Mouse (Mus musculus) intestine, postnatal 0 days (tissue): ENCODE results near the gene Ssbp3. TPM values are rescaled to one million over a fixed set of nuclear protein-coding genes. Genes with fewer than 3 reads are reported as not detected.

Experiments used
- ATAC-seq: fragments of 200-750 bp; cut with Nextera tagmentation; 2 replicates; pipeline ENCODE4 v1.8.0; 2017; ENCODE audit warnings: mild to moderate bottlenecking, moderate TSS enrichment, moderate library complexity
- H3K27ac ChIP-seq: fragments of 300-500 bp; sonication (generic); 2 replicates; pipeline ENCODE4 v1.5.1; 2014; ENCODE audit warnings: mild to moderate bottlenecking, low read depth, low read length, moderate library complexity
- H3K27me3 ChIP-seq: fragments of 300-500 bp; sonication (generic); replicated peaks from 2 replicates; pipeline ENCODE4 v1.6.1; 2014; ENCODE audit warnings: low read length, mixed read lengths; ENCODE audit not compliant: control insufficient read depth, insufficient read depth
- H3K36me3 ChIP-seq: fragments of 300-500 bp; sonication (generic); 2 replicates; pipeline ENCODE4 v1.6.1; 2014; ENCODE audit warnings: mild to moderate bottlenecking, moderate library complexity; ENCODE audit not compliant: control insufficient read depth, insufficient read depth
- H3K4me1 ChIP-seq: fragments of 300-500 bp; sonication (generic); replicated peaks from 2 replicates; pipeline ENCODE4 v1.6.1; 2014; ENCODE audit warnings: antibody characterized with exemption, low read length, mixed read lengths; ENCODE audit not compliant: control insufficient read depth, insufficient read depth
- H3K4me2 ChIP-seq: fragments of 300-500 bp; sonication (generic); replicated peaks from 2 replicates; pipeline ENCODE4 v1.6.1; 2014; ENCODE audit warnings: low read depth, mild to moderate bottlenecking, moderate library complexity
- H3K4me3 ChIP-seq: fragments of 300-500 bp; sonication (generic); 2 replicates; pipeline ENCODE4 v1.5.1; 2014; ENCODE audit warnings: low read depth, low read length
- H3K9ac ChIP-seq: fragments of 300-500 bp; sonication (generic); 2 replicates; pipeline ENCODE4 v1.6.1; 2014; ENCODE audit warnings: mild to moderate bottlenecking, low read depth, low read length
- H3K9me3 ChIP-seq: fragments of 300-500 bp; sonication (generic); 2 replicates; pipeline ENCODE4 v1.6.1; 2016; ENCODE audit warnings: mixed run types; ENCODE audit not compliant: control insufficient read depth
- CTCF ChIP-seq: sonication (generic); IDR thresholded peaks from 2 replicates; pipeline ENCODE4 v1.5.1; 2016; ENCODE audit warnings: low read depth, mild to moderate bottlenecking, control low read depth, antibody characterized with exemption, moderate library complexity
- WGBS: fragments of 180-500 bp; shearing (Covaris S2); extraction: QIAGEN DNeasy Blood & Tissue Kit; methylation state at CpG from one replicate; pipeline ENCODE4 v1.1.7; 2014; 5-methylcytosine and 5-hydroxymethylcytosine counted together
- polyA plus RNA-seq: library from polyadenylated mRNA; unstranded; fragments of >200 nt; fragmentation: Nextera tagmentation; extraction: Ambion mirVana; gene quantifications from 2 replicates; pipeline ENCODE4 v1.2.1, GENCODE M21; 2015

Ssbp3 gene
- polyA plus RNA-seq, 1 experiment from 2014 or later = 45.2 TPM

GRCm38 (mm10) chr4:106972461-106973384 lies 62.2 kb downstream of the Ssbp3 start:
- Histone ChIP-seq H3K36me3 (no peaks in the 10 kb centered on the region; the same call in 1 of the 2 replicates), H3K9me3 (no peaks in the 10 kb centered on the region), H3K4me1 (peaks cover 8% of the 10 kb centered on the region; the same call in 1 of the 2 replicates), H3K9ac (no peak overlapping the region), H3K4me3 (no peak overlapping the region), H3K4me2 (no peak overlapping the region), H3K27me3 (no peaks in the 10 kb centered on the region), H3K27ac (no peak overlapping the region)
- 75% methylated on average over 15 of the region's 15 CpGs for WGBS
- ATAC-seq = no peak
- TF ChIP-seq CTCF = no peak

DNA sequence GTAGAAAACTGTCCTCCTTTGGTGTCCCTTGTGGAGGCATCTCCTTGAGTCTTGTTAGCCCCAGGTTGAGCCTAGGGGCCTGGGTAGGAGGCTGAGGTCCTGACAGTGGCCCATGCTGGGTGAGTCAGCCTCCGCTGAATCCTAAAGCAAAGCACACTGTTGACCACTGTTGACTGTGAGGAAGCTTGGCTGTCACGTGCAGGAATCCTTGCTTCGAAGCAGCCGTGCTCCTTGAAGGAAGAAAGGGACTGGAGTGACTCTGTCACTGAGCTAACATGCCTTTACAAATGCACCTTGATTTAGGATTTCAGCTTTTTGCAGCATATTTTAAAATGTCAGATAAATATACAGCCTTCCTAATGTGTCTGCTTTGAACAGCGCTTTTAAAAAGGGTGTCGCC lies 64.8 kb downstream of the Ssbp3 start:
- Histone ChIP-seq H3K4me3 (no peak overlapping the region), H3K36me3 (no peaks in the 10 kb centered on the region; the same call in 1 of the 2 replicates), H3K9me3 (no peaks in the 10 kb centered on the region), H3K27me3 (no peaks in the 10 kb centered on the region), H3K4me1 (peaks cover 9% of the 10 kb centered on the region; the same call in 1 of the 2 replicates), H3K9ac (no peak overlapping the region), H3K27ac (no peak overlapping the region), H3K4me2 (no peak overlapping the region)
- no peak for ATAC-seq
- TF ChIP-seq CTCF = no peak
- WGBS = 71% methylated on average over 6 of the region's 6 CpGs

DNA sequence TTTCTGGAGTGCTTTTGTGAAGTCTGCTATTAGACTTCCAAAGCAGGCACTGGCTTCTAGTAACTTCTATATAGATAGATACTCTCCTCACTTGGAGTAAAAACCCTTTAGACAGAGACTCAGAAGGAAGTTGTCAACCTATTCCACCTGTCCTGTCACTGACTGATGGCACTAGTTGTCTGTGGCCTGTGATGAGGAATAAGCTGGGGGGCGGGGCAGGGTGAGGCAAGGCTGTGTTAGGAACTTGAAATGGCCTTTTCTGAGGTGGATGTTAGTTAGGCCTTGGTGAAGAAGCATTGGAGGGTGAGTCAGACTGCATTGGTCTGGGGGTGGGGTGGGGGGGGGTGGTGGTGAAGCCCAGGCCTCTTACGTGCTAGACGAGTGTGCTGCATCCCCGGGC lies 65.4 kb downstream of the Ssbp3 start:
- no peak overlapping the region for H3K9ac ChIP-seq
- no peaks in the 10 kb centered on the region for H3K9me3 ChIP-seq
- H3K27ac ChIP-seq = no peak overlapping the region
- H3K36me3 ChIP-seq = no peaks in the 10 kb centered on the region; the same call in 1 of the 2 replicates
- WGBS = 46% methylated on average over 4 of the region's 4 CpGs
- ATAC-seq = no peak
- TF ChIP-seq CTCF = no peak
- no peak overlapping the region for H3K4me3 ChIP-seq
- H3K27me3 ChIP-seq = no peaks in the 10 kb centered on the region
- H3K4me2 ChIP-seq = no peak overlapping the region
- H3K4me1 ChIP-seq = peaks cover 11% of the 10 kb centered on the region

GRCm38 (mm10) chr4:106976576-106976975 lies 66.1 kb downstream of the Ssbp3 start:
- peaks cover 17% of the 10 kb centered on the region for H3K4me1 ChIP-seq
- H3K27ac ChIP-seq = no peak overlapping the region
- H3K27me3 ChIP-seq = no peaks in the 10 kb centered on the region
- H3K36me3 ChIP-seq = no peaks in the 10 kb centered on the region; the same call in 1 of the 2 replicates
- no peak for ATAC-seq
- no peaks in the 10 kb centered on the region for H3K9me3 ChIP-seq
- 63% methylated on average over 2 of the region's 2 CpGs for WGBS
- no peak overlapping the region for H3K9ac ChIP-seq
- no peak overlapping the region for H3K4me2 ChIP-seq
- no peak overlapping the region for H3K4me3 ChIP-seq
- no peak for TF ChIP-seq CTCF

GRCm38 (mm10) chr4:106977218-106977651 lies 66.7 kb downstream of the Ssbp3 start:
- Histone ChIP-seq H3K27me3 (no peaks in the 10 kb centered on the region), H3K9ac (no peak overlapping the region), H3K9me3 (no peaks in the 10 kb centered on the region), H3K4me2 (no peak overlapping the region), H3K4me1 (peaks cover 17% of the 10 kb centered on the region), H3K36me3 (no peaks in the 10 kb centered on the region), H3K4me3 (no peak overlapping the region), H3K27ac (peak overlapping the region; percentile 10; the same call in 1 of the 2 replicates)
- no peak for TF ChIP-seq CTCF
- ATAC-seq = no peak
- 9% methylated on average over 6 of the region's 6 CpGs for WGBS

DNA sequence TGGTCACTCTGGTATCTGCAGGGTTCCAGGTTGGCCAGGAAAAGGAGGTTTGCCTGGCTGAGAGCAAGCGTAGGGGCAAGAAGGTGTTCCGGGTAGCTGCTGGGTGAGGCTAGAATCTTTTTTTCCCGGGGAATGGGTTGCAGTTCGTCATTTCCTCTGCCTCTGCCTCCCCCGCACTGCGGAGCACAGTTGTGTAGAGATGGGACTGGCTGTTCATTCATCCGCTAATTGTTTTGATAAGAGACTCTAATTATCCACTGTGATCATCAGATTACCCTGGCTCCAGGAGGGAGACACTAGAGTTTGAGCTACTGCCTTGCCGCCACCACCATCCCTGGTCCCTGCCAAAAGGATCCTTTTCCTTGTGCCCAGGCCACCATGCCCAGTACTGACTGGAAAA lies 67.9 kb downstream of the Ssbp3 start:
- H3K27ac ChIP-seq = no peak overlapping the region
- H3K9ac ChIP-seq = no peak overlapping the region
- no peak overlapping the region for H3K4me3 ChIP-seq
- peaks cover 20% of the 10 kb centered on the region for H3K4me1 ChIP-seq
- no peak for ATAC-seq
- no peaks in the 10 kb centered on the region for H3K27me3 ChIP-seq
- WGBS = 65% methylated on average over 8 of the region's 8 CpGs
- no peaks in the 10 kb centered on the region for H3K9me3 ChIP-seq
- no peaks in the 10 kb centered on the region for H3K36me3 ChIP-seq
- no peak overlapping the region for H3K4me2 ChIP-seq
- no peak for TF ChIP-seq CTCF
